Mouse (Mus musculus): Measurements from ENCODE around the gene Ankrd23.

DNA sequence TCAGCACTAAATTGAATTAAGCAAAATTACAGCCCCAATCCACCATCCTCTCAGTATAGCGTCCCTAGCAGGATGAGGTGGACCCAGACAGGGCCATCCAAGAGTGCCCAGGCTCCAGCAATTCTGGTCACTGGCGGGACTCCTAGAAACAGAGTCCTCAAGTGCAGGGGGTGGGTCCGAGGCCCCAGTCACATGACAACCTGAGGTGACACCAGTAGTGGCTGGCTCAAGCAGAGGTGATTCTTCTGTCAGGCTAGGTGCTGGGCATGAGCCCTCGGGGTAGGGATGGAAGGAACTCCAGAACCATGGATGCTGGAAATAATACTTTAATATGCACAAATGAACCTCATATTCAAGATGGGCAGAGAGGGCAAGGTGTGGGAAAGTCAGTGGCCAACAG is 25.7 kb upstream of the Ankrd23 start:
- TF ChIP-seq TAL1 (IDR thresholded peaks at IDR 0.05; ENCODE audit: low read length) (no peak), CHD2 (IDR thresholded peaks at IDR 0.05; ENCODE audit: low read length) (no peak), GABPA (IDR thresholded peaks at IDR 0.05; ENCODE audit: low read depth, low read length) (no peak), MAX (IDR thresholded peaks at IDR 0.05; ENCODE audit: low read length) (no peak), CTCF (IDR thresholded peaks at IDR 0.05 in 2 of 3, conservative IDR thresholded peaks at IDR 0.05 in 1 of 3; ENCODE audit: control insufficient read depth in 1 of 3, insufficient read depth in 1 of 3, low read depth in 2 of 3, low read length in 3 of 3, poor library complexity in 1 of 3, severe bottlenecking in 1 of 3) (no peak)

Measured in MEL (cell line).